Mouse (Mus musculus) testis, adult 2 months (tissue): ENCODE results near the gene Ppp2ca. TPM values are rescaled to one million over a fixed set of nuclear protein-coding genes. Genes with fewer than 3 reads are reported as not detected.
A peak's percentile ranks its signal among the peaks of the same experiment; 100 is the strongest.

Source experiments
- H3K27ac ChIP-seq: fragments of 200-500 bp; 2 replicates; pipeline ENCODE4 v1.5.1; 2012; ENCODE audit warnings: low read depth, low read length; ENCODE audit not compliant: control insufficient read depth, insufficient read depth
- H3K27me3 ChIP-seq: fragments of 200-500 bp; 2 replicates; pipeline ENCODE4 v1.6.1; 2012; ENCODE audit warnings: mild to moderate bottlenecking, low read length, moderate library complexity; ENCODE audit not compliant: control insufficient read depth, insufficient read depth
- H3K36me3 ChIP-seq: fragments of 200-500 bp; 2 replicates; pipeline ENCODE4 v1.6.1; 2012; ENCODE audit warnings: mild to moderate bottlenecking, low read length; ENCODE audit not compliant: control insufficient read depth, insufficient read depth
- H3K4me1 ChIP-seq: fragments of 200-500 bp; 2 replicates; pipeline ENCODE4 v1.6.1; 2012; ENCODE audit warnings: low read length; ENCODE audit not compliant: control insufficient read depth, insufficient read depth
- H3K4me3 ChIP-seq: fragments of 200-500 bp; 2 replicates; pipeline ENCODE4 v1.5.1; 2012; ENCODE audit warnings: low read depth, mild to moderate bottlenecking, low read length, moderate library complexity, mixed read lengths; ENCODE audit not compliant: control insufficient read depth
- CTCF ChIP-seq: fragments of 200-500 bp; IDR thresholded peaks from 2 replicates; pipeline ENCODE4 v1.5.1; 2012; ENCODE audit warnings: low read depth, mild to moderate bottlenecking, inconsistent platforms, low read length, moderate library complexity; ENCODE audit not compliant: control insufficient read depth, insufficient read depth, insufficient replicate concordance
- POLR2A ChIP-seq: fragments of 200-500 bp; IDR thresholded peaks from 2 replicates; pipeline ENCODE4 v1.6.1; 2012; ENCODE audit warnings: low read depth, mild to moderate bottlenecking, inconsistent platforms, low read length, moderate library complexity; ENCODE audit not compliant: control insufficient read depth
- polyA plus RNA-seq: library from polyadenylated mRNA; depleted of rRNA; stranded (reverse); fragments of >200 nt; gene quantifications from 2 replicates; pipeline ENCODE4 v1.2.3, GENCODE M21; 2012

The Ppp2ca gene
- polyA plus RNA-seq, 1 experiment = 9.3 TPM

GRCm38 (mm10) chr11:52064398-52064797 is 34.1 kb upstream of the Ppp2ca start:
- Histone ChIP-seq H3K27ac (no peak overlapping the region), H3K36me3 (no peaks in the 10 kb centered on the region), H3K4me3 (no peak overlapping the region), H3K27me3 (no peaks in the 10 kb centered on the region), H3K4me1 (no peaks in the 10 kb centered on the region)
- TF ChIP-seq CTCF = no peak
- TF ChIP-seq POLR2A = no peak

GRCm38 (mm10) chr11:52065841-52066240 is 32.6 kb upstream of the Ppp2ca start:
- Histone ChIP-seq H3K27me3 (no peaks in the 10 kb centered on the region), H3K27ac (no peak overlapping the region), H3K36me3 (no peaks in the 10 kb centered on the region), H3K4me3 (no peak overlapping the region), H3K4me1 (no peaks in the 10 kb centered on the region)
- TF ChIP-seq CTCF (no peak), POLR2A (no peak)

DNA sequence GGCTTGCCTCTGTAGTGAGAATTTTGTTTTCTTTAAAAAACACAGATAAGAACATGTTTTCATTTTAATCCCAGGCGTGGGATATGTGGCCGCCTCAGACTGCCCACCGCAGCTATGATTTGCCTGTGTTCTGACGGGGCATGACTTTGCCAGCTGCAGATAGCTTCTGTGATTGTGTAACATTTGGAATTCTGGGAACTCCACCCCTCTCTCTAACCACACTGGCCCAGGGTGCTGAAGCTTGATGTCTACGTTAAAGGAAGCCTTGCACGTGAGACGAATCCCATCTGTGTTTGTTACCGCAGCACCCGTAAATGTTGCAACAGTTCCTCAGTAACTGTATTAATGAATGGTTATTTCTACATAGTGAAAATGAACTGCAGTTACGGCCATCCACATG is 26.7 kb upstream of the Ppp2ca start:
- TF ChIP-seq POLR2A (no peak), CTCF (no peak)
- Histone ChIP-seq H3K4me3 (no peak overlapping the region), H3K27ac (no peak overlapping the region), H3K4me1 (peaks cover 7% of the 10 kb centered on the region; the same call in 1 of the 2 replicates), H3K36me3 (no peaks in the 10 kb centered on the region), H3K27me3 (no peaks in the 10 kb centered on the region)

GRCm38 (mm10) chr11:52073528-52074170 is 24.8 kb upstream of the Ppp2ca start:
- no peaks in the 10 kb centered on the region for H3K27me3 ChIP-seq
- H3K4me1 ChIP-seq = peaks cover 7% of the 10 kb centered on the region; the same call in 1 of the 2 replicates
- H3K36me3 ChIP-seq = no peaks in the 10 kb centered on the region
- no peak for TF ChIP-seq POLR2A
- TF ChIP-seq CTCF = no peak
- H3K27ac ChIP-seq = no peak overlapping the region
- H3K4me3 ChIP-seq = no peak overlapping the region

- H3K4me1 ChIP-seq = peaks cover 7% of the 10 kb centered on the region; the same call in 1 of the 2 replicates
- H3K4me3 ChIP-seq = no peak overlapping the region
- no peaks in the 10 kb centered on the region for H3K36me3 ChIP-seq
- peak overlapping the region; percentile 69; the same call in 1 of the 2 replicates for H3K27ac ChIP-seq
- no peaks in the 10 kb centered on the region for H3K27me3 ChIP-seq
- TF ChIP-seq POLR2A = no peak
- no peak for TF ChIP-seq CTCF
These were observed 23.6 kb upstream of the Ppp2ca start for GRCm38 (mm10) chr11:52074626-52075470.

DNA sequence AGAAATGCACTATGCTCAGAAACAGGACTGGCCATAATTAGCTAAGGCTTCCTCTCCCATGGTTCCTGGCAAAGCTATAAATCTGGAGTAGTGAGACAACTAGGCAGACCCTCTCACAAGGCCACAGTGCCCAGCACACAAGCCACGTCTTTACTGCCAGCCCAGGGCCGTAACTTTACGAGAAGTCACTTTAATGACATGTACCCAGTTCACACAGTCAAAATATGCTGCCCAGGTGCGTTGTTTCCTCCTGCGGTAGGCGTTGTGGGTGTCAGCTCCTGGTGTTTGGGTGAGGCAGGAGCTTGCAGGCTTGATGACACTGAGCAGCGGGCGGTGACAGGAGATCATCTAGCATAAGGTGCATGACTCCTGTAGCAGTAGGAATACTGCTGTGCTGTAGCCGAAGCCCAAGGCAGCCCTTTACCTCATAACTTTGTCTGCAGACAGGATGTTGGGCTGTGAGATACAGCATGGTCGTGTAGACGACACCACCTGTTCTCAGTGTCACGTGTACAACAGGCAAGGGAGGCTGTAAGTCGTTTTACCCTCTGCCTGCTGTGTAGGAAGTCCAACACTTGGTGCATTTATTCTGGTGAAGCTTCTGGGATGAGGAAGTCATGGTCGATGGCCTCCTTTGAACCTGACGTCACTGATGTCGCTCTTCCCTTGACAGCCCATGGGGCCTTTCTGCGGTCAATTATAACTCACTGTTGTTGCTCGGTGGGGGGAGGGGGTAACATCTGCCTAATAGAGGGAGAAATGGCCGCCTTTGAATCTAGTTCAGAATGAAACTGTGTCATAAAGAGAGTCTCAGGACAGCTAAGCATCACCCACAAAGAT is 22.5 kb upstream of the Ppp2ca start:
- H3K27ac ChIP-seq = peak overlapping the region; percentile 49; the same call in 1 of the 2 replicates
- H3K36me3 ChIP-seq = no peaks in the 10 kb centered on the region
- peaks cover 9% of the 10 kb centered on the region for H3K4me1 ChIP-seq
- H3K27me3 ChIP-seq = no peaks in the 10 kb centered on the region
- H3K4me3 ChIP-seq = no peak overlapping the region
- TF ChIP-seq CTCF (0 out of 2 replicates have a peak, but pooled peaks have one; percentile 5), POLR2A (no peak)

DNA sequence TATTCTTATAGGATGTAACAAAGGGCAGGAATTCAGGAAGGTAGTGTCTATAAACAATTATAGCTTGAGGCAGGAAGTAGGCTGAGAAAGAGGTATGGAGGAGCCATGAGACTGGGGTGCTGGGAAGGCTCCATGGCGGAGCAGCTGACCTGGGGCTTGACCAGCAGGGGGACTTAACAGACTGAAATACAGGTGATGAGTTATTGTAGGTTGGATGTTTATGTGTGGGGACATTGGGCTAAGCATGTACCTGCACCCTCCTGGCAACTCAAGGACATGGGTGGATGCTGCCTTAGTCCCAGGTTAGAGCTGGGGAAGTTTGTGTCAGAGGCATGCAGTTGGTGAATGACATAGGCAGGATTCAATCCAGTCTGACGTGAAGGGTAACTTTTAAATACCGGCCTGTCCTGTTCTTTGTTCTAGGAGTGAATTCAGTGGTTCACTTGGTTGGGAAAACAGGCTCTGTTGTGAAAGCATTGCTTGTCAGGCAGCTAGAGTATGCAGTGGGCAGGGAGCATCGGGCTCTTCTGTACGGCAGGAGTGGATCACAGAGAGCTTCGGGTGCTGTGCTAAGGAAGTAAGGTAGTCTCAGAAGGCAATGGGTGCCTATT is 21.6 kb upstream of the Ppp2ca start:
- TF ChIP-seq POLR2A (no peak), CTCF (0 out of 2 replicates have a peak, but pooled peaks have one; percentile 1)
- H3K27ac ChIP-seq = no peak overlapping the region

More for the DNA sequence above, 21.6 kb upstream of the Ppp2ca start:
- Histone ChIP-seq H3K4me3 (no peak overlapping the region), H3K4me1 (peaks cover 9% of the 10 kb centered on the region), H3K27me3 (no peaks in the 10 kb centered on the region), H3K36me3 (no peaks in the 10 kb centered on the region)
